Mouse (Mus musculus) embryonic fibroblast, embryonic 13.5 days (primary cell): Measurements from ENCODE around the gene Cstf3.
A peak's percentile ranks its signal among the peaks of the same experiment; 100 is the strongest.

Source experiments
- CTCF ChIP-seq: IDR thresholded peaks from 2 replicates; pipeline ENCODE4 v1.5.1; 2011; ENCODE audit warnings: mild to moderate bottlenecking, control low read depth, low read length, moderate library complexity, borderline replicate concordance; ENCODE audit not compliant: insufficient read depth
- POLR2A ChIP-seq: IDR thresholded peaks from 2 replicates; pipeline ENCODE4 v1.6.1; 2011; ENCODE audit warnings: low read depth, mild to moderate bottlenecking, control low read depth, low read length, moderate library complexity

DNA sequence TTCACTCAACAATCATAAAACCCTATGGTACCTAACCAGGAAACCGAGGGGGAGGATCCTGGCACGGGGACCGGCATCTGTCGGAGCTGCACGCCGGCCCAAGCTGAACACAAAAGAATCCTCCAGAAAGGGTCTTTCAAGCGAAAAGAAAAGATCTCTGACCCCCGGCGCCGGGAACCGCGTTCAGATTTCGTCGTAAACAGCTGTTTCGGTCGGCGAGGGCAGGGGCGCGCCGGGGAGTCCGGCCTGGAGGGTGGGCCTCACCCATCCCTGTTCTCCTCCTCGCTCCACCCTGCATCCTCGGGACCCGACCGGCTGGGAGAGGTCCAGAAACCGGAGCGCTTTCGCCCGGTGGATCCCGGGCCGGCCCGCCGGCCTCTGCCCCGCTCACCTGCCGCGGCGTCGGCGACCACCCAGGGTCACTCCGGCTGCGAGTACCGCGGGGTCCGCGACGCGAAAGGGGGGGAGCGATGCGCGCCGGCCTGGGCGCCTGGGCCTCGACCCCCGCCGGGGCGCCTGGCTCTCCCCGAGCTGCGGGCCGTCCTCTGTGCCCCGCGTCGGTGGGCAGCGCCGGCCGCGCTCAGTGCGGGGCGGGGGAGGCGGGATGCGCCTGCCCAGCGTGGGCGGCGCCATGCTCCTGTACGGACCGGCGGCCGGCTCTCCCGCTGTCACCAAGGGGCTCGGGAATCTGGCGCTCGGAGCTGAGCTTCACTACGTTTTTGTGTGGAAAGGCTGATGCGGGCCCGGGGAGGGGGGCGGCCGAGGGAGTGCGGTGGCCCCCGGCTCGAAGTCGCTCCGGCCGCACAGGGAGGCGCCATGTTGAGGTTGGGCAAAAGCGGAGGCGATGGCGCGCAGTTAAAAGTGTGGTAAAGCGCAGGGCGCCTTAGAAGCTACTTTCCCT, 121.5 kb downstream of the Cstf3 start, which contains the start of gene Tcp11l1:
- no peak for TF ChIP-seq CTCF
- TF ChIP-seq POLR2A = peak; percentile 15
